Mouse (Mus musculus) C2C12 (cell line): Measurements from ENCODE around the gene Efna2.

Experiments
- CTCF ChIP-seq: IDR thresholded peaks from one replicate; pipeline ENCODE4 v1.5.1; 2011; ENCODE audit not compliant: control insufficient read depth, insufficient read depth, insufficient read length
- MAX ChIP-seq: IDR thresholded peaks from one replicate; pipeline ENCODE4 v1.6.1; 2011; ENCODE audit warnings: mild to moderate bottlenecking, control low read depth
- MYOG ChIP-seq: IDR thresholded peaks from one replicate; pipeline ENCODE4 v1.6.1; 2011; ENCODE audit not compliant: control insufficient read depth, insufficient read length; ENCODE audit errors: extremely low read depth
- USF1 ChIP-seq: IDR thresholded peaks from one replicate; pipeline ENCODE4 v1.6.1; 2011; ENCODE audit warnings: low read depth, mild to moderate bottlenecking, control low read depth, moderate library complexity

GRCm38 (mm10) chr10:80164161-80164997, 14.9 kb upstream of the Efna2 start:
- TF ChIP-seq MAX (peak; percentile 84), CTCF (no peak), USF1 (no peak), MYOG (no peak)
